Mouse (Mus musculus) heart, postnatal 25 days (tissue): ENCODE data around the gene Plagl1. TPM values are rescaled to one million over a fixed set of nuclear protein-coding genes. Genes with fewer than 3 reads are reported as not detected.

ENCODE experiments used
- total RNA-seq, 2 experiments: library from RNA; stranded (reverse); gene quantifications; 2 replicates each; pipeline ENCODE4 v1.2.3; 2021

The Plagl1 gene
- total RNA-seq, 2 experiments from 2014 or later, result 9.6 to 12.4 TPM

Other genes starting within 250 kb of the Plagl1 start
- 10 to 100 TPM; 67.1 to 69.4 TPM for gene Utrn, start 191.1 kb upstream of the Plagl1 start, total RNA-seq
- 1 to 10 TPM; 1.7 to 2.2 TPM for gene Stx11, start 96.2 kb upstream of the Plagl1 start, total RNA-seq
- 1 to 10 TPM; 6.3 to 6.9 TPM for gene Sf3b5, start 55.2 kb upstream of the Plagl1 start, total RNA-seq
- not detected for gene Zc2hc1b, start 117.5 kb downstream of the Plagl1 start, total RNA-seq
- 10 to 100 TPM; 22.9 to 25.0 TPM for gene Ltv1, start 132.7 kb downstream of the Plagl1 start, total RNA-seq